Mouse (Mus musculus): ENCODE results near the gene Hspbp1.
A peak's percentile ranks its signal among the peaks of the same experiment; 100 is the strongest.

Hspbp1 gene

DNA sequence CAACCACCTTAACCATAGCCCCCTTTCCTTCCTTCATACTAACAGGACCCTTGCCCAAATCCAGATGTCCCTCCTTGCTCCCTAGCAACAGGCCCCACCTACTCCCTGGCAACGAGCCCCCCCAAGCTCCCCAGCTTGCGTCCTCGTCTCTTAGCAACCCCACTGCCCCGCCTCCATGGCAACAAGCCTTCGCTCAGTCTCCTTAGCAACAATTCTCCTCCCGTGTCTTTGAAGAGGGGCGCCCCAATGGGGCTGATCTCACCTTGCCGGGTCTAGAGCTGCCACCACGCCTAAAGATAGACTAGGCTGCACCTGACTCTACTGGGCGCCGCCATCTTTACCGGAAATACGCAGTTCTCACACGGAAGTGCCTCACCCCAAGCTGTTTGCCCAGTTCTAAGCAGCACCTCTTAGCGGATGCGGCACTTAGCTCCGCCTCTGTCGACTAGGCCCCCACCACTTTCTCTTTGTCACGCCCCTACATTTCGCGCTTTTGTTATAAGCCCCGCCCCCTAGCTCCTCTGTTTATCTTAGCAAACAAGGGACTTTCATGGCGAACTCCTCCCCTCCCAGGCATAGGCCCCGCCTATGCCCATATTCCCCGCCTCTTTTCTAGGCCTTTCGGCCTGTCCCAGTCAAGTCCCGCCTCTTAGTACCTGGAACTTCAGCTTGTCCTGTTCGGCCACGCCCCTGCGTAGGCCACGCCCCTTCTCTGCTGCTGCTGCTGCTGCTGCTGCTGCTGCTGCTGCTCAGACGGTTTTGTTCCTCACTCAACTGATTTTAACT is at the start of gene Hspbp1:
TSS of gene Hspbp1 (minus strand) at position 437 of the 786 bp plus-strand sequence.
- DNase-seq (ENCODE audit: low spot score in 2 of 2): peak; percentile 88 to 89

GRCm38 (mm10) chr7:4732968-4733392 is 48.1 kb upstream of the Hspbp1 start:
- DNase-seq (ENCODE audit: low spot score in 2 of 2): no peak

- DNase-seq (ENCODE audit: low spot score in 2 of 2): no peak
These were observed 46.2 kb upstream of the Hspbp1 start for GRCm38 (mm10) chr7:4731090-4731489.

DNA sequence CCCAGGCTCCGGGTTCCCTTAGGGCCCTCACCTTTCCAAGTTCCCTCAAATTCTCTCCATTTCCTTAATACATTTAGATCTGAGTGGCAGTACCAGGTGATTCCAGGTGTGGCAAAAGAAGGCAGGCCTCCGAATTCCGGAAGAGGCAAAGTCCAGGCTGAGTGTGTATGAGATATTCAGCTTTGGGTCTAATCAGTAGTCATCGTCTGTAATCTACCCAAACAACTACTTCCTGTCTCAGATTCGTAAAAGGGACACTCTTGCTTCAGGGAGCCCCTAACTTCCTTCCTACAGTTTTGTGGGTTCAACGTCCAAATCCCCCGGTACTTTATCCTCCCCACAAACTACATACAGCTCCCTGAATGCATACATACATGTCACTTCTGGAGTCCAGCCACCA is 40.3 kb upstream of the Hspbp1 start, which contains the start of gene Tmem150b:
TSS of gene Tmem150b (minus strand) at position 81 of the 400 bp plus-strand sequence.
- no peak for DNase-seq (ENCODE audit: low spot score in 2 of 2)

- no peak for DNase-seq (ENCODE audit: low spot score in 2 of 2)
These were observed 39.5 kb upstream of the Hspbp1 start for GRCm38 (mm10) chr7:4724359-4724758.

DNA sequence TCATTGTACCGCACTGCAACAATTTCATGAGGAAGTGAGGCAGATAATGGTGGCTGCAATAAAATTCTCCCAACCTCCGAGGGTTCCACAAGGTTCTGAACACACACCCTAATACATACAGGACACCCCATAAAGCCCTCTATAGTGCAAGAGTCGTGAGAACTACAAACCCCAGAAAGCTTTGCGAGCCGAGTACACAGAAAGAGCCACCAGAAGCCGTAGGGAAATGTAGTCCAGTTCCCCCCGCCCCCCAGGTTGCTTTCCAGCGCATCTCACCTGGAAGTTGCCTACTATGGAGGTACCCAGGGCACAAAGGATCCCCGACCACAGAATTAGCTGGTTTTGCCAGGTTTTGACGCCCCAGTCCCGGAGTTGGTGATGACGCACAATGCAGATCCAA is 38.6 kb upstream of the Hspbp1 start:
- DNase-seq (ENCODE audit: low spot score in 2 of 2): no peak

GRCm38 (mm10) chr7:4719276-4719675 is 34.4 kb upstream of the Hspbp1 start:
- DNase-seq (ENCODE audit: low spot score in 2 of 2): no peak

DNA sequence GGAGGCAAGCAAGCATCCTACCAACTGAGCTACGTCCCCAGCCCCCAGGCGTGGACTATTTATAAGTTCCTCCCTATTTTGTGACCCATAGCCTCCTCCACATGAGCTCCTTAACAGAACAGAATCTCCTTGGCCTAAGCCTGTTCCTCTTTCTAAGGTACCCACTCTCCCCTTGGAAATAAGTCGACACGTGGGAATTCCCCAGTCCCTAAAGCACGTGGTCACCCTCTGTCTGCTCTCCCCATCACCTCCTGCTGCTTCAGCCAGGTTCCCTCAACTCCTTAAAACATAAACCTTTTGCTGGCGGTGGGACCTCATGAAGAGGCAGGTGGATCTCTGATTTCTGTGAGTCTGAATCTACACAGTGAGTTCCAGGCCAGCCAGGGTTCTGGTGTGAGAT is 32.1 kb upstream of the Hspbp1 start:
- DNase-seq (ENCODE audit: low spot score in 2 of 2): no peak

DNA sequence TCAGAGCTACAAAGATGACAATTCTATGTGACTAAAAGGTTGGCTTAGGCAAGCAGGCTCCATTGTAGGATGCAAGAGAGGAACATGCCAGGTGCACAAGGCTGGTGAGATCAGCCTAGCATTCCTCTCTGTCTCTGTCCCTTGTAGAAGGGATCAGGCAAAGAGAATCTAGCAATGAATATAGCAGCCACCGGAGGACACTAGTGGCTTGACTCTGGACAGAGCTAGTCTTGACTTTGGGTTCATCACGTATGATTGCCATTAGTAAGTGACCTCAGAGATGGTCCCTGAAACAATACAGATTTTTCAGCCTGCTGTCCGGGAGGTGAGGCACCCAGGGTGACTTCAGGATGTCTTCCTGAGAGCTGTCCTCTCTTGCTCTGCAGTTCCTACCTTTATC is 27.7 kb upstream of the Hspbp1 start:
- no peak for DNase-seq (ENCODE audit: low spot score in 2 of 2)

DNA sequence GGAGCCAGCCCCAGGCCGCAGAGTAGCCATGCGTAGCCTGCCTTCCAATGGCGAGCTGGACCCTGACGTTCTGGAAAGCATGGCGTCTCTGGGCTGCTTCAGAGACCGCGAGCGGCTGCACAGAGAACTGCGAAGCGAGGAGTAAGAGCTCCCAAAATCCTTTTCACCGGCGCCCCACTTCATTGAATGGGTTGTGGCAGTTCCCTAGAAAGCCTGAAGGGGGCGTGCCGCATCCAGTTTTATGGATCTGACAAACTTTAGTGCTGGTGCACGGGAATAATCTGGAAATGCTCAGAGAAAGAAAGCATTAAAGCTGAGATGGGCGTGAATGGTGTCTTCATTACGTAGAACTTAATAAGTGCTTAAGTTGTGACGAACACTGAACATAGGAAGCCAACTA is 20.2 kb upstream of the Hspbp1 start:
- DNase-seq (ENCODE audit: low spot score in 2 of 2): peak in 1 of 2 experiments; percentile 43

- no peak for DNase-seq (ENCODE audit: low spot score in 2 of 2)
These were observed 18.3 kb upstream of the Hspbp1 start for GRCm38 (mm10) chr7:4703195-4703594.

DNA sequence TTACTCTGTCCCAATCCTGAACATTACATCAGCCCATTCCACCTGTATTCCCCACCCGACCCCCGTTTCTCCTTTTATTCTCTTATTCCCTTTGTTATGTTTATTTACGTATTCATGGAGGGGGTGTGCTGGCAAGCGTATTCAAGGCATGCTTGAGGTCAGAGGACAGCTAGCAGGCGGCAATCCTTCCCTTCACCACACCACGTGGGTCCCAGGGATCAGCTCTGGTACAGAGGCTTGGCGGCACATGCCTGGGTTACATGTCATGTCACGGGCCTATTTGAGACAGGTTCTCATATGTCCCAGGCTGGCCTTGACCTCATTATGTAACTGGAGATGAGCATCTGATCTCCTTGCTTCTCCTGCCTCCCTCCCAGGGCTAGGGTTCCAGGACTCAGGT is 17.5 kb upstream of the Hspbp1 start:
- no peak for DNase-seq (ENCODE audit: low spot score in 2 of 2)

GRCm38 (mm10) chr7:4693004-4693403 is 8.1 kb upstream of the Hspbp1 start:
- DNase-seq (ENCODE audit: low spot score in 2 of 2): no peak

- DNase-seq (ENCODE audit: low spot score in 2 of 2): no peak
These were observed 6.2 kb upstream of the Hspbp1 start for GRCm38 (mm10) chr7:4690951-4691653.

DNA sequence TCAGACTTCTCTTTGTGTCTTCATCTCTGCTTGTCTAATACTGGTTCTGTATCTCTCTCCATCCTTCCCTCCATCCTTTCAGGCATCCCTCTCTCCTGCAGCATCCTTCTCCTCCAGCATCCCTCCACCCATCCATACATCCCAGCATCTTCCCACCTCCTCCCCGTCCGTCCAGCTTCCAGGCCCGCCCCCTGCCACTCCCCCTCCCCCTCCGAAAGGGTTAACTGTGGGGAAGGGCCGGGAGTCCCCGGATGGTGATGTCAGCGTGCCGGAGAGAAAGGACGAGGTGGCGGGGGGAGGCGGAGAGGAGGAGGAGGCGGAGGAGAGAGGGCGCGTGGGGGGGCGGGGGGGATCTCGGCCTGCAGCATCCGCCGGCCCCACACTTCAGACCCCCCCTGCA is 5.5 kb upstream of the Hspbp1 start, which contains the start of gene Brsk1:
TSS of gene Brsk1 (plus strand) at position 218 of the 400 bp plus-strand sequence.
- DNase-seq (ENCODE audit: low spot score in 2 of 2): no peak

- no peak for DNase-seq (ENCODE audit: low spot score in 2 of 2)
These were observed 665 bp downstream of the Hspbp1 start for GRCm38 (mm10) chr7:4684203-4684602.

GRCm38 (mm10) chr7:4683307-4683706 is 1.6 kb downstream of the Hspbp1 start:
- DNase-seq (ENCODE audit: low spot score in 2 of 2): no peak

- DNase-seq (ENCODE audit: low spot score in 2 of 2): no peak
These were observed 9.7 kb downstream of the Hspbp1 start for GRCm38 (mm10) chr7:4675200-4675599.

GRCm38 (mm10) chr7:4674114-4674731 is 10.6 kb downstream of the Hspbp1 start:
- no peak for DNase-seq (ENCODE audit: low spot score in 2 of 2)

DNA sequence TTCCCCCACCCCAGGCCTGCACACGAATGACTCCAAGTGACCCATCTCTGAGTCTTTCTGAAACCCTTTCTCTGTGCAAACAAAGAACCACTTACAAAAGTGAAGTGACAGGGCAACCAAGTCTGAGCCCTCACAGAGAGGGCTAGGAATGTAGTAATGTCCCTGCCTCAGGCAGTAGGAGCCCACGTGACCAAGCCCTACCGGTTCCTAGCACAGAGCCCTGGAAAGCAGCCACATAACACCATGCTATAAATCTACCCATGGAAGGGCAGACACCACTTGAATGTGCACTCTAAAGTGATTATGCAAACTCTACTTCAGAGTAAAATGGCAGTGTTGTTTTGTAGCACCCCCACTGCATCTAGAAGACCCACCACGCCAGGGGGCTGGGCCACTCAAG is 12.9 kb downstream of the Hspbp1 start:
- DNase-seq (ENCODE audit: low spot score in 2 of 2): no peak

- no peak for DNase-seq (ENCODE audit: low spot score in 2 of 2)
These were observed 14.1 kb downstream of the Hspbp1 start for GRCm38 (mm10) chr7:4670655-4671255.

DNA sequence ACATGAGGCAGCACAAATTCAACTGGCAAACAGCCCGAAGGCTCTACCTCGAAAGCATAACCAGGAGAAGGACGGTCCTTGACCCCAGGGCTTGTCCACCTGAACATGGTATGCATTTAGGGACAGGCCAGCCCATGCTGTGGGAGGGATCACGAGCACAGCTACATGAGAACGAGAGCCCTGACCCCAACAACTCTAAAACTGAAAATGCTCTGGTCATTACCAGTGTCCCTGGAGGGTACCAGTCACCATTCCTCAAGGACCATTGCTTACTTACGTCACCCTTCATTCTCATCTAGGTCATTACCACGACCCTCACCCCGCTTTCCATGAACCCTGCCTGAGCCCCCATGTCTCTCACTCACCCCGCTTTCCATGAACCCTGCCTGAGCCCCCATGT is 15.7 kb downstream of the Hspbp1 start:
- DNase-seq (ENCODE audit: low spot score in 2 of 2): no peak

Data from spleen, postnatal 14 days (tissue).